Mouse (Mus musculus) kidney, adult 2 months (tissue): ENCODE results near the gene Ppara.

ENCODE experiments used
- CTCF ChIP-seq: fragments of 200-500 bp; conservative IDR thresholded peaks from 2 replicates; pipeline ENCODE4 v1.5.1; 2011; ENCODE audit warnings: low read depth, mild to moderate bottlenecking, control low read depth, low read length, moderate library complexity, mixed read lengths; ENCODE audit not compliant: insufficient read depth, insufficient read length
- POLR2A ChIP-seq: fragments of 200-500 bp; IDR thresholded peaks from one replicate; pipeline ENCODE4 v1.6.1; 2011; ENCODE audit warnings: low read depth, low read length, control low read depth

GRCm38 (mm10) chr15:85707458-85708030 lies 27.2 kb upstream of the Ppara start:
- TF ChIP-seq CTCF = no peak
- TF ChIP-seq POLR2A = no peak
